Mouse (Mus musculus): ENCODE measurements at regions not wholly inside any gene's neighbourhood (a gene's known extent, or its start where the extent isn't known, plus 50 kb on each side); places are given as distances from the start of the nearest gene placed in this dataset.

DNA sequence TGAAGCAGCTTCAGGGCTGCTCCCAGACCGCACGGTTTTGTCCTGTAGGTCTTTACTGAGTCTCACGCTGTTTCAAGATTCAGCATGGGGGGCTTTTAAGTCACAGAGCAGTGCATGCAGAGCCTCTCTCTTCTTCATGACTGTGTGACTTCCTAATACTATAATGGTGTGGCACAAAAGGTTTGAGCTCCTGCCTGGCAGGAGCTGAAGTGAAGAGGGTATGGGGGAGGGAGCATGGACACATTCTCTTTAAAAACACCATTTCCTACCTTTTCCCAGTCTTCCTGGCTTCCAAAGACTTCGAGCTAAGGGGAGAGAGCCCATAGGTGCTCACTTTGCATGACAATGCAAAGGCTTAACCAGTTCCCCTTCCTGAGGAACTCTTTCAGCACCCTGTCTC is 934.9 kb upstream of the Gm5150 start:
- H3K9me3 ChIP-seq (ENCODE audit: control insufficient read depth): no peaks in the 10 kb centered on the region
- TF ChIP-seq CTCF (IDR thresholded peaks at IDR 0.05; ENCODE audit: low read depth): no peak
- H3K4me2 ChIP-seq (replicated peaks; ENCODE audit: low read depth): no peak overlapping the region
- 27% methylated on average over 4 of the region's 4 CpGs for WGBS
- no peaks in the 10 kb centered on the region for H3K36me3 ChIP-seq (ENCODE audit: control insufficient read depth, insufficient read depth)
- H3K27ac ChIP-seq (ENCODE audit: low read depth, low read length): no peak overlapping the region
- H3K9ac ChIP-seq (ENCODE audit: low read depth, low read length): no peak overlapping the region
- H3K27me3 ChIP-seq (replicated peaks; ENCODE audit: control insufficient read depth, insufficient read depth, low read length): no peaks in the 10 kb centered on the region
- H3K4me1 ChIP-seq (replicated peaks; ENCODE audit: control insufficient read depth, insufficient read depth, low read length): no peaks in the 10 kb centered on the region
- no peak overlapping the region for H3K4me3 ChIP-seq (ENCODE audit: low read depth, low read length)
- ATAC-seq: no peak

DNA sequence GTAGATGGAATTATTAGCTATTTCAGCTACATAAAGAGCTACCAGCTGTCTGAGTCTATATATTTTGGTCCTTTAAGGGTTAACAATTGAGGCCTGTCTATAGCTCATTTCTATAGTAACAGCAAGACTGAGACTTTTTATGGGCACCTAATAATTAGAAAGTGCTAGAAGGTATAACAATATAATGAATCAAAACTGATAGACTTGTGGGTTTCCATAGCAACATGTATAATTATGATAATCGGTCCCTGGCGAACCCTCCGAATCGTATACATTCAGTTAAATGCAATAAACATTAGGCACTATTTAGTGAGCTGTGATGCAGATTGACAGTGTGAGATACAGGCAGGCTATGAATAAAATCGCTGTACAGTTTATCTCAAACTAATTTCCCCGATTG is 933.3 kb upstream of the Gm5150 start:
- H3K9ac ChIP-seq (ENCODE audit: low read depth, low read length): no peak overlapping the region
- no peaks in the 10 kb centered on the region for H3K9me3 ChIP-seq (ENCODE audit: control insufficient read depth)
- no peak overlapping the region for H3K4me3 ChIP-seq (ENCODE audit: low read depth, low read length)
- no peak for ATAC-seq
- H3K27me3 ChIP-seq (replicated peaks; ENCODE audit: control insufficient read depth, insufficient read depth, low read length): no peaks in the 10 kb centered on the region
- 85% methylated on average over 6 of the region's 6 CpGs for WGBS
- H3K4me1 ChIP-seq (replicated peaks; ENCODE audit: control insufficient read depth, insufficient read depth, low read length): no peaks in the 10 kb centered on the region
- no peak overlapping the region for H3K4me2 ChIP-seq (replicated peaks; ENCODE audit: low read depth)
- no peak for TF ChIP-seq CTCF (IDR thresholded peaks at IDR 0.05; ENCODE audit: low read depth)
- no peak overlapping the region for H3K27ac ChIP-seq (ENCODE audit: low read depth, low read length)
- H3K36me3 ChIP-seq (ENCODE audit: control insufficient read depth, insufficient read depth): no peaks in the 10 kb centered on the region

DNA sequence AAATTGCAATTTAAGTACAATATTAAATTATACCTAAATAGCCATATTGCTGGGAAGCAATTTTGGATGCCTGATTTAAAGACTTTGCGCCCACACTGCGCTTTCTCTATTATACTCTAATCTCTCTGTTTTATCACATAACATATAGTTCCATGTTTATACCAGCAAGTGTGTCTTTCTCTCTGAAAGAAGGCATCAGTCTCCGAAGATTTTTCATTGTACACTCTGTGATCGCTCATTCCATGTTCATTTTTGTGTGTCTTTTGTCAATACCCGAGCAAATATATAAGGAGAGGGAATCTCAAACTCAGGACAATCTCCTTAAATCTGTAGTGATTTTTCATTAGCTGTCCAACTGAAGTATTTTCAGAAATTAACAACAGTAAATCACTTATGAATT is 932.9 kb upstream of the Gm5150 start:
- 88% methylated on average over 5 of the region's 5 CpGs for WGBS
- H3K9ac ChIP-seq (ENCODE audit: low read depth, low read length): no peak overlapping the region
- H3K36me3 ChIP-seq (ENCODE audit: control insufficient read depth, insufficient read depth): no peaks in the 10 kb centered on the region
- ATAC-seq: no peak
- no peak overlapping the region for H3K4me3 ChIP-seq (ENCODE audit: low read depth, low read length)
- H3K4me2 ChIP-seq (replicated peaks; ENCODE audit: low read depth): no peak overlapping the region
- no peaks in the 10 kb centered on the region for H3K9me3 ChIP-seq (ENCODE audit: control insufficient read depth)
- TF ChIP-seq CTCF (IDR thresholded peaks at IDR 0.05; ENCODE audit: low read depth): no peak
- no peak overlapping the region for H3K27ac ChIP-seq (ENCODE audit: low read depth, low read length)
- no peaks in the 10 kb centered on the region for H3K4me1 ChIP-seq (replicated peaks; ENCODE audit: control insufficient read depth, insufficient read depth, low read length)
- no peaks in the 10 kb centered on the region for H3K27me3 ChIP-seq (replicated peaks; ENCODE audit: control insufficient read depth, insufficient read depth, low read length)

DNA sequence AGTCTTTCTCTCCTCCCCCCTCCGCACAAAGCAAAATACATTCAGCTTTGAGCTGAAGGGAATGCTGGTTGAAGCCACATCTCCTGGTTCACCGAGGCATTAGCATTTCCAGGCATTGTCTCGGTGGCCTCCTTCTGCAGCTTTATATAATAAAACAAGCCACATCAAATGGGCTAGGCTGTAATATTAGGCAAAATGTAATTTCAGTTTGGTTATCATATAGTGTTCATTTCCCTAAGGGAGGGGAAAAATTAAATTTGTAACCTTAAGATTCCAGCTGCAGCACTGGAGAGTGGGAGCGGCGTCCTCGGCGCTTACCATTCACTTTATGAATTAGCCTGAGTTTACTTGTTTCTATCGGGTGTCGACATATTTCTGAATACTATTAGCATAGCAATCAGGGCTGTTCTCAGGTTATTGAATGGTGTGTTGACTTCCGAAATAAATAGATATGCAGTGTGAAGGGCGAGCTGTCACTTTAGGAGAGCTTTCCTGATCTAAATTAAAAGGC is 932.3 kb upstream of the Gm5150 start:
- no peak for TF ChIP-seq CTCF (IDR thresholded peaks at IDR 0.05; ENCODE audit: low read depth)
- Histone ChIP-seq H3K36me3 (ENCODE audit: control insufficient read depth, insufficient read depth) (no peaks in the 10 kb centered on the region), H3K9ac (ENCODE audit: low read depth, low read length) (no peak overlapping the region), H3K4me3 (ENCODE audit: low read depth, low read length) (no peak overlapping the region), H3K27ac (ENCODE audit: low read depth, low read length) (no peak overlapping the region), H3K4me1 (replicated peaks; ENCODE audit: control insufficient read depth, insufficient read depth, low read length) (no peaks in the 10 kb centered on the region), H3K4me2 (replicated peaks; ENCODE audit: low read depth) (no peak overlapping the region), H3K27me3 (replicated peaks; ENCODE audit: control insufficient read depth, insufficient read depth, low read length) (no peaks in the 10 kb centered on the region), H3K9me3 (ENCODE audit: control insufficient read depth) (no peaks in the 10 kb centered on the region)
- ATAC-seq: no peak
- 76% methylated on average over 11 of the region's 11 CpGs for WGBS

DNA sequence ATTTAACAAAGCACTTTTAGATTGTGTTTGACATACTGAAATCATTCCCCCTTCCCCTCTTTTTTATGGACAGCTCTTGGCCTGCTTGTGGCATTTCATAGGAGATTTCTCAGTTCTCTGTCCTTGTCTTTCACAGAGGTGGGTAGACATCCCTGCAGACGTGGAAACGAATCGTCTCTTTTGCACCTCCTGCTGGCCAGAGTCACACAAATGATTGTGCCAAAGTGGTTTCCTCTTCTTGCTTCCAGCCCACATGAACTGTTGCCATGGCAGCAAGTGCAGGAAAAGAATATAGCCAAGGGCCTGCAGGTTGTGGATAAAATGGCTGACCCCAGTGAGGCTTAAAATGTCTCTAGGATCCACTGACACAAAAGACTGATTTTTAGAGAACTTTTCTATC is 924.1 kb upstream of the Gm5150 start:
- no peak overlapping the region for H3K9ac ChIP-seq (ENCODE audit: low read depth, low read length)
- TF ChIP-seq CTCF (IDR thresholded peaks at IDR 0.05; ENCODE audit: low read depth): peak; percentile 43
- H3K4me3 ChIP-seq (ENCODE audit: low read depth, low read length): no peak overlapping the region
- no peak for ATAC-seq
- 62% methylated on average over 3 of the region's 3 CpGs for WGBS
- no peak overlapping the region for H3K27ac ChIP-seq (ENCODE audit: low read depth, low read length)
- no peaks in the 10 kb centered on the region for H3K27me3 ChIP-seq (replicated peaks; ENCODE audit: control insufficient read depth, insufficient read depth, low read length)
- no peaks in the 10 kb centered on the region for H3K4me1 ChIP-seq (replicated peaks; ENCODE audit: control insufficient read depth, insufficient read depth, low read length)
- no peaks in the 10 kb centered on the region for H3K36me3 ChIP-seq (ENCODE audit: control insufficient read depth, insufficient read depth)
- H3K4me2 ChIP-seq (replicated peaks; ENCODE audit: low read depth): no peak overlapping the region
- no peaks in the 10 kb centered on the region for H3K9me3 ChIP-seq (ENCODE audit: control insufficient read depth)

DNA sequence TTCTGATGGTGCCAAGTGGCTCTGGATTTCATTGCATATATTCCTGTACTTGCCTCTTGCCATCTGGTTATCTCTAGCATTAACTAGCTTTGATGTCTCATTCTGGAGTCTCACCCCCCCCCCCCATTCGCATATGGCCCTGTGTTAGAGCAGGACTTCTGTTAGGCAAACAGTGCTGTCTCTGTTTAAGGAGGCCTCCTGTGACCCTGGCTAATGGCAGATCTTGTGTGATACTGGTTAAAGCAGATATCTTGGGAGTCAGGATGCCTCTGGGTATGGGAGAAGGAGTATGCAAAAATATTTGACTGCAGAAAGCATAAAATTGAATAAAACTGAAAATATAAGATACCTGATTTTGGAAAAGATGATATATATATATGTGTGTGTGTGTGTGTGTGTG is 923.6 kb upstream of the Gm5150 start:
- 61% methylated on average over 1 of the region's 1 CpGs for WGBS
- Histone ChIP-seq H3K4me2 (replicated peaks; ENCODE audit: low read depth) (no peak overlapping the region), H3K4me3 (ENCODE audit: low read depth, low read length) (no peak overlapping the region), H3K9me3 (ENCODE audit: control insufficient read depth) (no peaks in the 10 kb centered on the region), H3K9ac (ENCODE audit: low read depth, low read length) (no peak overlapping the region), H3K27me3 (replicated peaks; ENCODE audit: control insufficient read depth, insufficient read depth, low read length) (no peaks in the 10 kb centered on the region), H3K27ac (ENCODE audit: low read depth, low read length) (no peak overlapping the region), H3K4me1 (replicated peaks; ENCODE audit: control insufficient read depth, insufficient read depth, low read length) (no peaks in the 10 kb centered on the region), H3K36me3 (ENCODE audit: control insufficient read depth, insufficient read depth) (no peaks in the 10 kb centered on the region)
- ATAC-seq: no peak
- TF ChIP-seq CTCF (IDR thresholded peaks at IDR 0.05; ENCODE audit: low read depth): no peak

DNA sequence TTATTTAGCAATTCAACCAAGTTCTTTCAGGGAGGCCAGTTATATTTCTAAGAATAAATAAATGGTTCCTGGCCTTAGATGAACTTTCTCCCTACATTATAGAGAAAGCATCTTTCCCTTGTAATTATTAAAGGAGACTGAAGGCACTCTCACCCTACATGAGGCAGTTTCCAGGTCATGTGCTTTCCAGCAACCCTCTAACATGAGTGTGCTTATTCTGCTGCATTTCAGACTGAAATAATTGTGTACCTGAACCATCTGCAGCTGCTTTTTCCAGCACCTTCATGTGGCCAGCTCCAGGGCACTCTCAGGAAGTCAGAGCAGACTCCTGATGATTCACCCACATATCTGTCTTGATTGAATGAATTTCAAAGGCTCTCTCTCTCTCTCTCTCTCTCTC is 917.8 kb upstream of the Gm5150 start:
- Histone ChIP-seq H3K27me3 (replicated peaks; ENCODE audit: control insufficient read depth, insufficient read depth, low read length) (no peaks in the 10 kb centered on the region), H3K4me1 (replicated peaks; ENCODE audit: control insufficient read depth, insufficient read depth, low read length) (no peaks in the 10 kb centered on the region), H3K36me3 (ENCODE audit: control insufficient read depth, insufficient read depth) (no peaks in the 10 kb centered on the region), H3K9ac (ENCODE audit: low read depth, low read length) (no peak overlapping the region), H3K4me3 (ENCODE audit: low read depth, low read length) (no peak overlapping the region), H3K27ac (ENCODE audit: low read depth, low read length) (no peak overlapping the region), H3K9me3 (ENCODE audit: control insufficient read depth) (no peaks in the 10 kb centered on the region), H3K4me2 (replicated peaks; ENCODE audit: low read depth) (no peak overlapping the region)
- TF ChIP-seq CTCF (IDR thresholded peaks at IDR 0.05; ENCODE audit: low read depth): no peak
- no peak for ATAC-seq

Measured in intestine, postnatal 0 days (tissue).